Mouse (Mus musculus) thymus, adult 2 months (tissue): ENCODE data around the gene Slc9a9. TPM values are rescaled to one million over a fixed set of nuclear protein-coding genes. Genes with fewer than 3 reads are reported as not detected.

Source experiments
- DNase-seq: peaks from one replicate; pipeline ENCODE4 v3.0.0; 2021
- H3K27ac ChIP-seq: fragments of 200-500 bp; 2 replicates; pipeline ENCODE4 v1.5.1; 2012; ENCODE audit warnings: low read length, control low read depth; ENCODE audit not compliant: control insufficient read depth, insufficient read depth
- H3K27me3 ChIP-seq: fragments of 200-500 bp; 2 replicates; pipeline ENCODE4 v1.6.1; 2012; ENCODE audit warnings: mild to moderate bottlenecking, low read length, moderate library complexity, mixed read lengths; ENCODE audit not compliant: control insufficient read depth, insufficient read depth
- H3K36me3 ChIP-seq: fragments of 200-500 bp; 2 replicates; pipeline ENCODE4 v1.6.1; 2012; ENCODE audit warnings: mild to moderate bottlenecking, low read length, moderate library complexity; ENCODE audit not compliant: control insufficient read depth, insufficient read depth
- H3K4me1 ChIP-seq: fragments of 200-500 bp; replicated peaks from 2 replicates; pipeline ENCODE4 v1.6.1; 2012; ENCODE audit warnings: low read length; ENCODE audit not compliant: control insufficient read depth, insufficient read depth
- H3K4me3 ChIP-seq: fragments of 200-500 bp; 2 replicates; pipeline ENCODE4 v1.5.1; 2012; ENCODE audit warnings: mild to moderate bottlenecking, low read length, control low read depth, moderate library complexity; ENCODE audit not compliant: control insufficient read depth, insufficient read depth
- CTCF ChIP-seq: fragments of 200-500 bp; IDR thresholded peaks from 2 replicates; pipeline ENCODE4 v1.5.1; 2012; ENCODE audit warnings: mild to moderate bottlenecking, control low read depth, low read length, moderate library complexity, borderline replicate concordance; ENCODE audit not compliant: control insufficient read depth, poor library complexity, insufficient read depth; ENCODE audit errors: extremely low read depth
- POLR2A ChIP-seq: fragments of 200-500 bp; IDR thresholded peaks from 2 replicates; pipeline ENCODE4 v1.6.1; 2012; ENCODE audit warnings: mild to moderate bottlenecking, low read length, control low read depth, moderate library complexity; ENCODE audit not compliant: control insufficient read depth, poor library complexity, insufficient read depth; ENCODE audit errors: extremely low read depth
- WGBS: fragments of 180-500 bp; shearing (Covaris S2); methylation state at CpG from one replicate; pipeline ENCODE4 v1.1.7; 2018; 5-methylcytosine and 5-hydroxymethylcytosine counted together
- polyA plus RNA-seq: library from polyadenylated mRNA; depleted of rRNA; stranded (reverse); fragments of >200 nt; gene quantifications from 2 replicates; pipeline ENCODE4 v1.2.3, GENCODE M21; 2012

Slc9a9 gene
- polyA plus RNA-seq, 1 experiment, result 49.7 TPM

DNA sequence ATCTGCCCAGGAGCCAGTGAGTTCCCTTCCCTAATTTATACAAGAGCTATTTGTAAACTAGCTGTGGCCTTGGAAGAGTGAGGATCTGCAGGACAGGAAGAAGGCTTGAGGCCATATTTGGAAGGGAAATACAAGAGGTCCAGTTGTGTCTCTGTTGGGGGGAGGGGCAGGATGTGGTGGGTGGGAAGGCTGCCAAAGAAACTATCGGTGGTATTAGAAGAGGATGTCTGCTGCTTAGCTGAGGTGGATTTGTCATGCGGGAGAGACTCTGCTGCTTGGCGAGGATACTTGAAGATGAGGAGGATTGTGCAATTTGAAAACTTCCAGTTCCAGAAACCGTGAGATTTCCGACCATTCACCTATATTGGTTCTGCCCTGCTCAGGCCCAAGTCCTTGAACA is 524.4 kb downstream of the Slc9a9 start:
- DNase-seq, result no peak
- H3K27me3 ChIP-seq, result no peaks in the 10 kb centered on the region

DNA sequence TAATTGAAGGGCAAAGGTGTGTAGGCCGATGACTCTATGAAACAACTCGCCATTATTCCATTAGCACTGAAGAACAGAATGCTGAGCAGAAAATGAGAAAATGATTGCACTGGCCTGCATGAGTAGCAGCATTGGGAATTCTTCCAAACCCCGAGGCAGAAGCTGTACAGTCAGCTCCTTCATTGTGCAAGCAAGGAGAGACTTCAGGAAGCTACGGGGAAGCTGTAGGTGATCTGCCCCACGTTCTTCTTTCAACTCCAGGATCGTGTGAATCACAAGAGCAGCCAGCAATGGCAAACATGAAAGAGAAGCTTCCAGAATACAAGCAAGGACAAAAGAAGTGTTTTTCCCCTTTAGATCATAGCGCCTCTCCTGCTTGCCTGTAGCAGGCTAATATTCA is 538.0 kb downstream of the Slc9a9 start:
- WGBS, result 95% methylated on average over 7 of the region's 7 CpGs
- no peak overlapping the region for H3K27ac ChIP-seq
- no peaks in the 10 kb centered on the region for H3K27me3 ChIP-seq
- TF ChIP-seq POLR2A, result no peak
- TF ChIP-seq CTCF, result no peak
- H3K4me1 ChIP-seq, result no peaks in the 10 kb centered on the region
- no peak overlapping the region for H3K4me3 ChIP-seq
- H3K36me3 ChIP-seq, result no peaks in the 10 kb centered on the region
- no peak for DNase-seq

More for the DNA sequence above, 524.4 kb downstream of the Slc9a9 start:
- H3K27ac ChIP-seq, result no peak overlapping the region
- H3K4me1 ChIP-seq, result peaks cover 6% of the 10 kb centered on the region; the same call in 1 of the 2 replicates
- H3K36me3 ChIP-seq, result no peaks in the 10 kb centered on the region
- 11% methylated on average over 5 of the region's 5 CpGs for WGBS
- H3K4me3 ChIP-seq, result no peak overlapping the region
- TF ChIP-seq CTCF, result no peak
- TF ChIP-seq POLR2A, result no peak

DNA sequence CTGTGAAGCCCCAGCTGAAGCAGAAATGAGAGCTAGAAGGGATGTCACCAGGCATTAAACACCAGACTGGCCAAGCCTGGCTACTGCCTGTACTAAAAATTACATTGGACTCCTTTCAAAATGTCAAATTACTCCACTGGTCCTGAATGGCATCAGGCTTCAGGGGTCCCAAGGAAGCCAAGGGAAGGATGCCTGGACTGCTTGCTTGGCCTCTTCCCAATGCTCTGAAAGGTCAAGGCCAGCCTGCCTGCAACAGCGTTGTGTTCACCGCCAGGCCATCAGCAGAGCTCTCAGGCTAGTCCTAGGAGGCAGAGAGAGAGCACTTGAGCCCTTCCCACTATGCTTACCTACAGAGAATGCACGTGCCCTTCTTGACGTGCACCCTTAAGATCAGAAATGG is 539.0 kb downstream of the Slc9a9 start:
- no peak for TF ChIP-seq CTCF
- no peak for TF ChIP-seq POLR2A
- Histone ChIP-seq H3K4me1 (no peaks in the 10 kb centered on the region), H3K36me3 (no peaks in the 10 kb centered on the region), H3K27me3 (no peaks in the 10 kb centered on the region), H3K27ac (no peak overlapping the region), H3K4me3 (no peak overlapping the region)
- 100% methylated on average over 4 of the region's 4 CpGs for WGBS
- DNase-seq, result no peak

DNA sequence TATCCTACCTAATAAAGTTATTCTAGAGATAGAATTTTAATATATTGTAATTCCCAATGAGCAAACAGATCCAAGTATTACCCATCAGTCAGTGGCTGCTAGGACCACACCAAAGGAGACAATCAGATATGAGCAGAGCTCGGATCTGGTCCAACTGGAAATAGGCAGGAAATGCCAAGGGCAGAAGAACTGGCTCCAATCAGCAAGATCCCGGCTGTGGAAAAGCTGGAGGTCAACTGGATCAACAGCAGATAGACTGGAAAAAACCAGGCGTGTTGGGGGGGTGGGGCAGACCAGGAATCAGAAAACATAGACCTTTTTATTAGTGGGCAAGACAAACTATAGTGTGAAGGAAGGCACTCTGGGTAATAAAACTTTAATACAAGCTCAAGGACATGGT is 550.3 kb downstream of the Slc9a9 start:
- DNase-seq, result no peak
- 97% methylated on average over 3 of the region's 3 CpGs for WGBS
- Histone ChIP-seq H3K4me3 (no peak overlapping the region), H3K27me3 (no peaks in the 10 kb centered on the region), H3K27ac (no peak overlapping the region), H3K4me1 (no peaks in the 10 kb centered on the region), H3K36me3 (0 out of 2 replicates have a peak, but pooled peaks cover 6% of the 10 kb centered on the region)
- TF ChIP-seq POLR2A (no peak), CTCF (no peak)

DNA sequence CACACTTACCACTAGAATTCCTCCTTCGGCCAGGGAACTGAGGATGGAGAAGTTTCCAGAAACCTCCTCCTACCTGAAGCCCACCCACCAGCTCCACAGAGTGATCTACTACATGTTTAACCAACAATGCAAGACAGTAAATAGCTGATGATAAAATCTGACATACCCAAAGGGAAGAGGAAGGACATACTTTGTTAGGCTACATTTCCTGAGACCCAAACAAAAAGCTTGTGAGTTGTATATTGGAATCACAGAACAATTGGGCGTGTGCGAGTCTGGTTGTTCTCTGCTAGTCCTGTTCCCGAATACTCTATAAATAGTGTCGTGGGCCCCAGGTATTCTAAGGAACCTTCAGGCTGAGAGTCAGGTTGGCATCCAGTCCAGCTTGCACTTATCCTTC is 551.6 kb downstream of the Slc9a9 start:
- Histone ChIP-seq H3K27ac (no peak overlapping the region), H3K4me3 (no peak overlapping the region), H3K36me3 (0 out of 2 replicates have a peak, but pooled peaks cover 6% of the 10 kb centered on the region), H3K27me3 (no peaks in the 10 kb centered on the region), H3K4me1 (no peaks in the 10 kb centered on the region)
- 97% methylated on average over 5 of the region's 5 CpGs for WGBS
- TF ChIP-seq POLR2A (no peak), CTCF (no peak)
- DNase-seq, result no peak

DNA sequence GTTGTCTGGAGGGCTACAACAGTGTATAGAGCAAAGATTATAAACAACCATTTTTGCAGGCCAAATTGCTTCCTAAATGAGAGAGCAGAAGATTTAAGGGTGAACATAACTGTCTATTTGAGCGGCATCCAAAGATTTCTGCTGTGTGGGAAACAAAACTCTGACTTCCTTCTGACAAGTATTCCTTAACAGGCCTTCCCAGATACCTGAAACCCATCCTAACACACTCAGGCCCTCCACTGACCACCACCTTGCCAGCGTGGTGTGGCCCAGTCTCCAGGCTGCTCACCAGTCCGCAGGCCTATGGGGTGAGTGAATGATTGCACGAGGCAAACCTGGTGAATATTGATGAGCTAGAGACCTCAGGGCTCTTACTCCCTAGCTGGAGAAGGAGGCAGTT is 557.3 kb downstream of the Slc9a9 start:
- TF ChIP-seq CTCF (no peak), POLR2A (no peak)
- no peaks in the 10 kb centered on the region for H3K27me3 ChIP-seq
- no peak overlapping the region for H3K27ac ChIP-seq
- no peaks in the 10 kb centered on the region for H3K4me1 ChIP-seq
- DNase-seq, result no peak
- 99% methylated on average over 4 of the region's 4 CpGs for WGBS
- peaks cover 18% of the 10 kb centered on the region for H3K36me3 ChIP-seq
- H3K4me3 ChIP-seq, result no peak overlapping the region

DNA sequence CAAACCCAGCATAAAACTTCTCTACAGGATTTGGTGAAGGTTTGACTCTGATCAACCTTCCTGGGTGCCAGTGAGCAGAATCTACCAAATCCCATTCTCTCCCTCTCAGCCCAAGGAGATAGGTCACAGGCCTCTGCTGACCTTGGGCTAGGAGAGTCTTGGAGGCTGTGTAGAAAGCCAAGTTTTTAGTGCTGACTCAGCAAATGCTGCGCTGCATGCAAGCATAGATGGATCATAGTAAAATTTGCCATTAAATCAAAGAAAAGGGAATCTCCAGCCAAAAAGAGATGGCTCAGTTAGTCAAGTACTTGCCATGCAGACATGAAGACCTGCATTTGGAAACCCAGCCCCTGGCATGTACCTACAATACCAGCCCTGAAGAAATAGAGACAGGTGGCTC is 558.4 kb downstream of the Slc9a9 start:
- Histone ChIP-seq H3K36me3 (peaks cover 18% of the 10 kb centered on the region), H3K27ac (no peak overlapping the region), H3K4me3 (no peak overlapping the region), H3K4me1 (no peaks in the 10 kb centered on the region), H3K27me3 (no peaks in the 10 kb centered on the region)
- no peak for DNase-seq
- TF ChIP-seq CTCF, result no peak
- no peak for TF ChIP-seq POLR2A
- WGBS, result 100% methylated on average over 1 of the region's 1 CpGs
